In genomic region chr9:63909618-63910017, GRCm38 (mm10) we compare ENCODE assay signal across 9 mouse cellular contexts.
DNase-seq lines count a peak whose midpoint lies in the region; ATAC-seq lines count a peak whose summit lies in the region.
"Had no signal": no experiment of that assay in that cellular context is flagged by ENCODE, and none has a peak within 500 bp of the region (broad histone marks: within the 10 kb centered on the region; RNA-seq: fewer than 3 reads in every experiment).

No protein-coding gene starts in this region.

- H3K4me2 ChIP-seq in hindbrain, embryonic 11.5 days (replicated peaks; ENCODE audit: low read depth, low read length) = no peak overlapping the region
- H3K4me2 ChIP-seq in hindbrain, embryonic 12.5 days (replicated peaks) = no peak overlapping the region
- H3K4me2 ChIP-seq: embryonic facial prominence, embryonic 12.5 days had no signal

- intact Hi-C loops in left cerebral cortex, postnatal 36 days (cut with DNase I) = loop anchor here (10.0 kb wide), 1 partner anchor 365 kb away; no protein-coding TSS in a partner anchor

- WGBS in hindbrain, embryonic 11.5 days = 15% methylated on average over 5 of the region's 5 CpGs
- WGBS in hindbrain, embryonic 12.5 days = 19% methylated on average over 5 of the region's 5 CpGs

- H3K4me3 ChIP-seq in hindbrain, embryonic 11.5 days (ENCODE audit: low read depth, low read length) = no peak overlapping the region
- no peak overlapping the region for H3K4me3 ChIP-seq in hindbrain, embryonic 12.5 days
- H3K4me3 ChIP-seq: embryonic facial prominence, embryonic 12.5 days had no signal

- no peaks in the 10 kb centered on the region for H3K27me3 ChIP-seq in hindbrain, embryonic 11.5 days (ENCODE audit: control insufficient read depth, insufficient read depth, low read length)
- 0 out of 2 replicates have a peak, but pooled peaks cover 3% of the 10 kb centered on the region for H3K27me3 ChIP-seq in hindbrain, embryonic 12.5 days
- H3K27me3 ChIP-seq: embryonic facial prominence, embryonic 12.5 days had no signal

- no peak for ATAC-seq in hindbrain, embryonic 11.5 days (ENCODE audit: low FRiP score)
- no peak for ATAC-seq in hindbrain, embryonic 12.5 days (ENCODE audit: low FRiP score)

- no peak overlapping the region for H3K27ac ChIP-seq in hindbrain, embryonic 11.5 days (ENCODE audit: low read depth, low read length)
- no peak overlapping the region for H3K27ac ChIP-seq in hindbrain, embryonic 12.5 days

- no peaks in the 10 kb centered on the region for H3K36me3 ChIP-seq in hindbrain, embryonic 11.5 days (ENCODE audit: control insufficient read depth, insufficient read depth, low read length)
- H3K36me3 ChIP-seq in hindbrain, embryonic 12.5 days = no peaks in the 10 kb centered on the region
- H3K36me3 ChIP-seq: embryonic facial prominence, embryonic 12.5 days had no signal

- DNase-seq in hindbrain, embryonic 11.5 days (ENCODE audit: low spot score) = peak; percentile 85
- peak; percentile 46 to 59 for DNase-seq in cerebellum, adult 18-20 months
- peak; percentile 65 to 75 for DNase-seq in frontal cortex, postnatal 25 days (ENCODE audit: low spot score in 2 of 2)
- peak; percentile 60 for DNase-seq in kidney, adult 11 months
- DNase-seq in left cerebral cortex, postnatal 36 days (ENCODE audit: low spot score in 2 of 2) = peak; percentile 66 to 73
- DNase-seq in ovary, adult 18-20 months (ENCODE audit: low spot score) = peak; percentile 48
- DNase-seq in testis, postnatal 14 days (ENCODE audit: low spot score) = peak; percentile 76

- no peaks in the 10 kb centered on the region for H3K4me1 ChIP-seq in hindbrain, embryonic 11.5 days (replicated peaks; ENCODE audit: control insufficient read depth, insufficient read depth, low read length)
- H3K4me1 ChIP-seq in hindbrain, embryonic 12.5 days = 0 out of 2 replicates have a peak, but pooled peaks cover 3% of the 10 kb centered on the region

- no peak overlapping the region for H3K9ac ChIP-seq in hindbrain, embryonic 11.5 days (ENCODE audit: low read depth, low read length)
- H3K9ac ChIP-seq in hindbrain, embryonic 12.5 days = no peak overlapping the region
- H3K9ac ChIP-seq: embryonic facial prominence, embryonic 12.5 days had no signal

- no peaks in the 10 kb centered on the region for H3K9me3 ChIP-seq in hindbrain, embryonic 11.5 days (ENCODE audit: control insufficient read depth, low read length)
- no peaks in the 10 kb centered on the region for H3K9me3 ChIP-seq in hindbrain, embryonic 12.5 days (replicated peaks)
